Mouse (Mus musculus): ENCODE measurements around the gene Tbxa2r. TPM values are rescaled to one million over a fixed set of nuclear protein-coding genes. Genes with fewer than 3 reads are reported as not detected.

Tbxa2r gene
- polyA plus RNA-seq, 1 experiment from 2014 or later, result 4.0 TPM

- Histone ChIP-seq H3K4me2 (peak overlapping the region; percentile 96), H3K36me3 (replicated peaks) (peaks cover 25% of the 10 kb centered on the region), H3K27me3 (peaks cover 16% of the 10 kb centered on the region), H3K9me3 (replicated peaks) (no peaks in the 10 kb centered on the region), H3K9ac (peak overlapping the region; percentile 96), H3K4me1 (replicated peaks) (peaks cover 77% of the 10 kb centered on the region), H3K27ac (replicated peaks) (peak overlapping the region; percentile 90), H3K4me3 (replicated peaks) (peak overlapping the region; percentile 90)
- peak; percentile 5 for ATAC-seq (ENCODE audit: insufficient read depth)
- 1% methylated on average over 29 of the region's 29 CpGs for WGBS (ENCODE audit: insufficient replicate concordance)
These were observed 21.4 kb downstream of the Tbxa2r start for GRCm38 (mm10) chr10:81349961-81350350.

GRCm38 (mm10) chr10:81350351-81351063, 22.0 kb downstream of the Tbxa2r start, which contains the start of gene Hmg20b:
Gene Hmg20b (minus strand): TSS chr10:81350480.
- WGBS (ENCODE audit: insufficient replicate concordance), result under 1% methylated on average over 54 of the region's 54 CpGs
- Histone ChIP-seq H3K4me3 (replicated peaks) (peak within 1 kb of the TSS; percentile 90), H3K27ac (replicated peaks) (peak within 1 kb of the TSS; percentile 90), H3K4me2 (peak within 1 kb of the TSS; percentile 96), H3K4me1 (replicated peaks) (peaks cover 79% of the 10 kb centered on the region), H3K36me3 (replicated peaks) (peaks cover 25% of the 10 kb centered on the region), H3K9ac (peak within 1 kb of the TSS; percentile 96), H3K9me3 (replicated peaks) (no peaks in the 10 kb centered on the region), H3K27me3 (peaks cover 11% of the 10 kb centered on the region)
- ATAC-seq (ENCODE audit: insufficient read depth), result peak; percentile 91

GRCm38 (mm10) chr10:81351678-81352291, 23.3 kb downstream of the Tbxa2r start:
- ATAC-seq (ENCODE audit: insufficient read depth), result no peak

GRCm38 (mm10) chr10:81354738-81355477, 26.4 kb downstream of the Tbxa2r start:
- no peak overlapping the region for H3K9ac ChIP-seq
- peaks cover 78% of the 10 kb centered on the region for H3K4me1 ChIP-seq (replicated peaks)
- no peak overlapping the region for H3K4me2 ChIP-seq
- peaks cover 6% of the 10 kb centered on the region for H3K36me3 ChIP-seq (replicated peaks)
- WGBS (ENCODE audit: insufficient replicate concordance), result 70% methylated on average over 9 of the region's 9 CpGs
- no peak overlapping the region for H3K4me3 ChIP-seq (replicated peaks)
- H3K27me3 ChIP-seq, result no peaks in the 10 kb centered on the region
- ATAC-seq (ENCODE audit: insufficient read depth), result no peak
- no peak overlapping the region; the same call in 1 of the 2 replicates for H3K27ac ChIP-seq (replicated peaks)
- H3K9me3 ChIP-seq (replicated peaks), result no peaks in the 10 kb centered on the region

More at GRCm38 (mm10) chr10:81351678-81352291, 23.3 kb downstream of the Tbxa2r start:
- H3K4me2 ChIP-seq, result peak overlapping the region; percentile 80
- H3K36me3 ChIP-seq (replicated peaks), result peaks cover 19% of the 10 kb centered on the region
- H3K27ac ChIP-seq (replicated peaks), result peak overlapping the region; percentile 83
- no peaks in the 10 kb centered on the region for H3K27me3 ChIP-seq
- no peaks in the 10 kb centered on the region for H3K9me3 ChIP-seq (replicated peaks)
- peaks cover 82% of the 10 kb centered on the region for H3K4me1 ChIP-seq (replicated peaks)
- peak overlapping the region; percentile 52 for H3K9ac ChIP-seq
- 4% methylated on average over 9 of the region's 9 CpGs for WGBS (ENCODE audit: insufficient replicate concordance)
- H3K4me3 ChIP-seq (replicated peaks), result peak overlapping the region; percentile 90

- Histone ChIP-seq H3K4me1 (replicated peaks) (peaks cover 82% of the 10 kb centered on the region), H3K9me3 (replicated peaks) (no peaks in the 10 kb centered on the region), H3K4me3 (replicated peaks) (no peak overlapping the region), H3K9ac (no peak overlapping the region), H3K4me2 (no peak overlapping the region), H3K36me3 (replicated peaks) (peaks cover 12% of the 10 kb centered on the region), H3K27me3 (no peaks in the 10 kb centered on the region), H3K27ac (replicated peaks) (no peak overlapping the region)
- ATAC-seq (ENCODE audit: insufficient read depth), result no peak
- WGBS (ENCODE audit: insufficient replicate concordance), result 46% methylated on average over 4 of the region's 4 CpGs
These were observed 27.0 kb downstream of the Tbxa2r start for GRCm38 (mm10) chr10:81355533-81355932.

GRCm38 (mm10) chr10:81356352-81356990, 27.9 kb downstream of the Tbxa2r start:
- peaks cover 84% of the 10 kb centered on the region for H3K4me1 ChIP-seq (replicated peaks)
- WGBS (ENCODE audit: insufficient replicate concordance), result 26% methylated on average over 12 of the region's 12 CpGs

GRCm38 (mm10) chr10:81356991-81357844, 28.7 kb downstream of the Tbxa2r start, which contains the start of gene Mfsd12:
Gene Mfsd12 (plus strand): TSS chr10:81357491.
- H3K9ac ChIP-seq, result peak within 1 kb of the TSS; percentile 100
- H3K27ac ChIP-seq (replicated peaks), result peak within 1 kb of the TSS; percentile 96
- H3K27me3 ChIP-seq, result no peaks in the 10 kb centered on the region
- peaks cover 29% of the 10 kb centered on the region for H3K36me3 ChIP-seq (replicated peaks)
- 1% methylated on average over 75 of the region's 79 CpGs for WGBS (ENCODE audit: insufficient replicate concordance)
- H3K4me3 ChIP-seq (replicated peaks), result peak within 1 kb of the TSS; percentile 97
- peak; percentile 85 for ATAC-seq (ENCODE audit: insufficient read depth)
- peak within 1 kb of the TSS; percentile 97 for H3K4me2 ChIP-seq
- H3K4me1 ChIP-seq (replicated peaks), result peaks cover 84% of the 10 kb centered on the region
- H3K9me3 ChIP-seq (replicated peaks), result no peaks in the 10 kb centered on the region

More at GRCm38 (mm10) chr10:81356352-81356990, 27.9 kb downstream of the Tbxa2r start:
- Histone ChIP-seq H3K36me3 (replicated peaks) (peaks cover 21% of the 10 kb centered on the region), H3K27me3 (no peaks in the 10 kb centered on the region), H3K4me3 (replicated peaks) (peak overlapping the region; percentile 97), H3K9ac (peak overlapping the region; percentile 100), H3K4me2 (peak overlapping the region; percentile 97), H3K27ac (replicated peaks) (peak overlapping the region; percentile 74), H3K9me3 (replicated peaks) (no peaks in the 10 kb centered on the region)
- ATAC-seq (ENCODE audit: insufficient read depth), result no peak

GRCm38 (mm10) chr10:81358209-81358608, 29.7 kb downstream of the Tbxa2r start:
- H3K4me1 ChIP-seq (replicated peaks), result peaks cover 86% of the 10 kb centered on the region

GRCm38 (mm10) chr10:81358841-81359240, 30.3 kb downstream of the Tbxa2r start:
- no peaks in the 10 kb centered on the region for H3K9me3 ChIP-seq (replicated peaks)
- H3K27ac ChIP-seq (replicated peaks), result peak overlapping the region; percentile 96
- H3K4me2 ChIP-seq, result peak overlapping the region; percentile 97
- ATAC-seq (ENCODE audit: insufficient read depth), result no peak
- peak overlapping the region; percentile 100 for H3K9ac ChIP-seq
- H3K4me1 ChIP-seq (replicated peaks), result peaks cover 92% of the 10 kb centered on the region
- WGBS (ENCODE audit: insufficient replicate concordance), result 37% methylated on average over 1 of the region's 1 CpGs
- peaks cover 44% of the 10 kb centered on the region for H3K36me3 ChIP-seq (replicated peaks)
- H3K4me3 ChIP-seq (replicated peaks), result peak overlapping the region; percentile 97
- no peaks in the 10 kb centered on the region for H3K27me3 ChIP-seq

More at GRCm38 (mm10) chr10:81358209-81358608, 29.7 kb downstream of the Tbxa2r start:
- 20% methylated on average over 4 of the region's 4 CpGs for WGBS (ENCODE audit: insufficient replicate concordance)
- Histone ChIP-seq H3K4me3 (replicated peaks) (peak overlapping the region; percentile 97), H3K9ac (peak overlapping the region; percentile 100), H3K9me3 (replicated peaks) (no peaks in the 10 kb centered on the region), H3K36me3 (replicated peaks) (peaks cover 37% of the 10 kb centered on the region), H3K4me2 (peak overlapping the region; percentile 97), H3K27me3 (no peaks in the 10 kb centered on the region), H3K27ac (replicated peaks) (peak overlapping the region; percentile 96)
- ATAC-seq (ENCODE audit: insufficient read depth), result no peak

- Histone ChIP-seq H3K9me3 (replicated peaks) (no peaks in the 10 kb centered on the region), H3K4me1 (replicated peaks) (peaks cover 96% of the 10 kb centered on the region), H3K27me3 (no peaks in the 10 kb centered on the region), H3K4me2 (peak overlapping the region; percentile 97), H3K27ac (replicated peaks) (peak overlapping the region; percentile 96), H3K4me3 (replicated peaks) (no peak overlapping the region), H3K36me3 (replicated peaks) (peaks cover 55% of the 10 kb centered on the region), H3K9ac (peak overlapping the region; percentile 58)
- no peak for ATAC-seq (ENCODE audit: insufficient read depth)
- WGBS (ENCODE audit: insufficient replicate concordance), result 67% methylated on average over 8 of the region's 8 CpGs
These were observed 32.2 kb downstream of the Tbxa2r start for GRCm38 (mm10) chr10:81360721-81361120.

All from liver, embryonic 15.5 days (tissue).